Mouse (Mus musculus) urinary bladder, postnatal 4 days (tissue): ENCODE measurements around the gene Ift88.

ENCODE experiments used
- DNase-seq, 2 experiments: peaks; one replicate each; pipeline ENCODE4 v3.0.0; 2021 to 2022; ENCODE audit warnings: low spot score in 2 of 2

Ift88 gene

DNA sequence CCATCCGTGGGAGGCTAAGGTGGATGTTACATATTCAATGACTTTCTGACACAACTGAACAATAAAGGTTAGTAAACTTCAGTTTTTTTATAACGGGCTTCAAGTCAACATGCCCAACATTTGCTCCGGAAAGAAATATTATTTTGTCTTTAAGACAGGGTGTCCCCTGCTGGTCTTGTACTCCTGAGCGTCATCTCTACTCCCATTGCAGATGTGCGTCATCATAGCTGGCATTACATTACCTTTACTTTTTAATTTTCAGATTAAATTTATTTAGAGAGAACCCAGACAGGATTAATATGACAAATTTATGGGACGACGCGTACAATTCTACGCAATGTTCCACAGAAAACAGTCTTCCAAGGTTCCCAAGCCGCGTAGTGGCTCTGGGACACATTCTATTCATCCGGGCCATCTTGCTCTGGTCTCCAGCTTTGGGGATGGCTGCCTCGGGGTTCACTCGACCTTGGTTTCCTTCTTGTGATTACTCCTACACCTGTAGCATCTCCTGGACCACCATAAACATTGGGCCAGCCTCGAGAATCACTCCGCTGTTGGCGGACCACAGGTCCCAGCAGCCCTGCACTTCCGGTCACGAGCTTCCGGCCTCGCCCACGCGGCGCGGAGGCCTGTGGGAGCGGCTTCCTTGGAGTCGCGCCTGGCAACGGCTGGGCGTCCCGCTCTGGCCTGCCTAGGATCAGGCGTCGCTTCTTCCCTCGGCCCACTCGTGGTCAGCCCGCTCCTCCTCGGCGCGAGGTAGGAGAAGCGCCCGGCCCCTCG, at the start of gene Ift88:
TSS of gene Ift88 (plus strand) at position 631 of the 780 bp plus-strand sequence.
- DNase-seq: peak; percentile 91

DNA sequence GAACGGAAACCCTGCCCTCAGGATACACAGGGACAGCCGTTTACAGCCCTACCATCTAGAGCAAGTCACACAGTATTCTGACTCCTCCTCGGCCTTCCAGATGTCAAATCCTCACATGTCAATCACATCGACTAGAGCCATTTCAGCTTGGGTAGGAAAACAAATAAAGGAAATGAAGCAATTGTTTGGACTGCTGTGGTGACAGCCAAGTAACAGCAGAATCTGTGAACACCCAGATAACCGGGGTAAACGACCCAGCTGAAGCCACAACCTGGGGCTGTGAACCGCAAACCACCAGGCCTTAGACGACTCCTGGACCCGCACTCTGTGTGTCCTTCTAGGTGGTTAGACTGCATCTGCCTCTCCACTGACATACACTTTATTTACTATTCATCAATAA, 48.7 kb upstream of the Ift88 start:
- no peak for DNase-seq

DNA sequence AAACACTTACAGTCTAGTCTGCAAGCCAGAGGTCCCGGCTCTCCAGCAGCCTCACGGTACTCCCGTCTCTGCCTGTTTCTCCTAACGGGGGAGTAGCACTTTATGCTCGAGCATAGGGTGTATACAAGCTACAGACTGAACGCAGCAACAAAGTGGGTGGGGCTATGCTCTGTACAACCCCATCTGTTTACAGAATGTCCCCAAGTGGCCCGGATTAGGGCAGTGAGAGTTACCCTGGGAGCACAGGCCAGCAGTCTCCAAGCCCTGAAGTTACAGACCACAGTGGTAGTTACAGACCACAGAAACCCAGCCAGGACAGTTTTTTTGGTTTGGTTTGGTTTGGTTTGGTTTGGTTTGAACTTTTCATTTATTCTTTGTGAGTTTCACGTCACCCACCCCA, 47.8 kb upstream of the Ift88 start:
- no peak for DNase-seq

DNA sequence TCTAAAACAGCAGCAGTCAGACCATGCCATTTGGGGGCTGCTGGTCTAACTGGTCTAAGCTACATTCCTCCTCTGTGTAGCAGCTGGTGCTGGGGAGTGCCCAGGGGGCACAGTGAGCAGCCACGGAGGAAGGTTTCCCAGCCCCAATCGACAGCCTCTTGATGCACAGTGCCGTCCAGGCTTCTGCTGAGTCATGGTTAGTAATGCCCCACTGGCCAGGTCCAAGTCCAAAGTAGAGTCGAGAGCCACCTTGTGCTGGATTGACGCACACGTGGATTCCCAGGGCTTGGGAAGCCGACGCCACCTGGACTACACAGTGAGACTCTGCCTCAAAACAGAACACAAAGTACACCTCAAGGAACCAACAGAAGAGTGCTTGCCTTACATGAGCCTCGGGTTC, 46.9 kb upstream of the Ift88 start:
- DNase-seq: no peak

DNA sequence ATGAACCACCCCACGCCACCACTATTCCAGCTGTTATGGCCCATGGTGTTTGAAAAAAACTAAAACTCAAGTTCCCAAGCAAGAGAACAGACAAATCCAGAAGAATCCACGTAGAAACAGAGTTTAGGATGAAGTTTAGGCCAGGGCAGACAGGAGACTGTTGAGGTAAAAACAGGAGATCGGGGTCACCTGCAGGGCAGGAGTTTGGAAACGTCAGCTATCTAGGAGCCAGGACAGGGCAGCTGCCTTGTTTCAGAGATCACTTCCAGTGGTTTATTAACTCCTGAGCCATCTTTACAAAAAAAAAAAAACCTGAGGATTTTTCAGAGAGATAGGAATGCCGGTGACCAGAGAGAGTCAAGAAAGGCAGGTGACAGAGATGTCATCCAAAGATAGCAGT, 46.3 kb upstream of the Ift88 start:
- DNase-seq: no peak

DNA sequence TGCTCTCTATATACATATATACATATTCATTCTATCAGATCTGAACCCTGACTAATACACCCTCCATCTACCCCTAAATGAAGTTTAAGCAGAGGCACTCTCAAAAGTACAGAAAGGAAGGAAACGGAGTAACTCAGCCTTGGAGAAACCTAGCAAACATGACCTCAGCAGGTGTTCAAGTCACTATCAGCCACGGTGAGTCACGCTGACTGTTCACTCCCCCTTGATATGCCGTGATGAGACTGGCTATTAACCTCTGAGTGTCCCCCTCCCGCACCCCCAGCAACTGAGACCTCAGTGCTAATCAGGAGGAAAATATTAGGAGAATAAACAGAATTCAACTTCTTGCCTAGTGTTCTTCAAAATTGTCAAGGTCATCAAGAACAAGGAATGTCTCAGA, 38.2 kb upstream of the Ift88 start:
- no peak for DNase-seq

DNA sequence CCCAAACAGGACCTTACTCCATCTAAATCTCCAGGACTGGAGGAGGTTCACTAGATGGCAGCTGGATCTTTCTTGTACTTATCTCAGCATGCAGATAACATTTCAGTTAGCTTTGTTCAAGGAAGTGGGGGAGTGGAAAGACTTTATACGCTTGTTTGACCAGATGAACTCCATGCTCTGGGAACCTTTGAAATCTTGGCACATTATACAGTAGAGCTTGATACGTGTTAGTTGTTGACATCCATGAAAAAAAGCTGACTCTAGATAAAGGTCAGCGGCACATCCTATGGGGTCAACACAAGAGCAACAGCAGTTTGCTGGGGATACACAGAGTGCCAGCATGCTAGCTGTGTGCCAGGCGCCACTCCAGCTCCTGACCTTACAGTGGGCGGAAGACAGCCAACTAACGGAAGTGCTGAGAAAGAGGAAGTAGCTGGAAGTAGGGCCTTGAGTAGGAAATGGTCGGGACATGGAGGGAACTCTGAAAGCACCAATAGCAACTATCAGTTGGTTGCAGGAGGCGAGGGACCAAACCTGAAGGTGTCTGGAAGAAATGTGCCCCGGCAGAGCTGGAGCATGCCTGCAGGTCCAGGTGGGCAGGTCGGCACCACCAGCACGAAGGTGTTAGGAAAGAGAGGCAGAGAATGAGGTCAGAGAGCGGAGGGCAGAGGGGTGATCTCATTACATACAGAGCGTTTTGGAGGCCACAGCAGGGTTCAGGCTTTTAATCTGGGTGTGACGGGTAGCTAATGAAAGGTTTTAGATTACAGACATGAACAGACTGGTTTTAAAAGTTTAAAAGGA, 36.9 kb upstream of the Ift88 start:
- DNase-seq: no peak

DNA sequence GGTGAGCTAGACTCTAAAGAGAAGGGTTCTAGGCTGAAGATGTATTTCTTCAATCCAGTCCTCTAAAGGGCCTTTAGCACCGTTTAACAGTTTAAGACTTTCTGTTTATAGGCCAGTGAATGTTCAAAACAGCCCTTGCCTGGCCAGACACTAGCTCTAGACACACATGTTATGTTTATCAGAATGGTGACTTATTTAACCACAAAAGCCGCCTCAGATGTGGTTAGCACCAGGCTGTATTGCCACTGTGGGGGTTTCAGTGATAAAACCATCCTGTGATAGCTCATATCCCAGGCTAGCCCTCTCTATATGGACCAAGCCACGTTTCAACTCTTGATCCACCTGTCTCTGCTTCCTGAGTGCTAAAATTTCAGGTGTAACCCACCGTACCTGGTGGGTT, 32.2 kb upstream of the Ift88 start:
- DNase-seq: no peak

DNA sequence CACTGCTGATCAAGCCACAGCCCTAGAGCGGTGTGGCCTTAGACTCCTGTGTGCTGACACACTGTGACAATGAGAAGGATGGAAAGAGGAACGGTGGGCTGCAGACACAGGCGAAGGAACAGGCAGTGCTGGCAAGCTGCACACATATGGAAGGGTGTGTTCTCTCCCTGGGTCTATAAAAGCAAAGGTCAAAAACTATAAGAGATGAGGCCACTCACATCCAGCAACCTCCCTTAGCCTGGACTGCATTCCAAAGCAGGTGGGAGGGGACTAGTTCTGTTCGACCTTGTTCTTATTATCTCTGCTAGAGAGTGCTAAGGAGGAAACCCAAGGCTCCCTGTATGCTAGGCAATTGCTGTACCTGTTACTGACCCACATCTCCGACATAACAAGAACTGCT, 31.6 kb upstream of the Ift88 start:
- DNase-seq: no peak

DNA sequence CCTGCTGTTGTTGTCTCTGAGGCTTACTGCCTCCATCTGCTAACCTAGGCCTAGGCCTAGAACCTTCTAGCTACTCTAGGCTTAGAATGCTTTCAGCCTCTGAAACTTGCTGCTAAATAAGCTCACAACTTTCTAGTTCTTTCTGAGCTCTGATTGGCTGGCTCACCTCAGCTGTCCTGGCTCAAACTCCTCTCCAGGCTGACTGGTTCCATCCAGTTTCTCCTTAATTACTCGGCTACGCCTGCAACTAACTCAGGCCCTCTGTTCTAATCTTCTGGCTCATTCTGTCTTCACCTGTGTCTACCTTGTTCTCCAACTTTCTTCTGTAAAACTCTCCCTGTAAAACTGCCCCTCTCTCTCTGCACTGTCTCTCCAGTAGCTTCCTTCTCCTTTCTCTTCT, 28.4 kb upstream of the Ift88 start:
- no peak for DNase-seq

DNA sequence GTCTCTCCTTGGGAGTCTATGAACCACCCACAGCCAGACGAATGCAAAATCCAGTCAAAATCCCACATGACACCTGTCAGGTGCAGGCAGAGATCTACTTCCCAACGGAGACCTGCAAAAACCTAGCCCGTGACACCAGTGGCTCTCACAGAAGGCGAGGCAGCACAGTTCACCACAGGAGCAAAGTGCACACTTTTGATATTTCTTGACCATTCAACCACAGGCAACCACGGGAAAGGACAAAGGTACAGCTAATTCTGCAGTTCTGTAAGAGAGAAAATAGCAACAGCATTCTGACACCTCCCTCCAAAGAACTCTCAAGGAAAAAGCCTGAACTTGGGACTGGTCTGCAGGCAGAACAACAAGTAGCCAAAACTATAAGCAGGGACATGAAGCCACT, 26.6 kb upstream of the Ift88 start:
- DNase-seq: no peak

DNA sequence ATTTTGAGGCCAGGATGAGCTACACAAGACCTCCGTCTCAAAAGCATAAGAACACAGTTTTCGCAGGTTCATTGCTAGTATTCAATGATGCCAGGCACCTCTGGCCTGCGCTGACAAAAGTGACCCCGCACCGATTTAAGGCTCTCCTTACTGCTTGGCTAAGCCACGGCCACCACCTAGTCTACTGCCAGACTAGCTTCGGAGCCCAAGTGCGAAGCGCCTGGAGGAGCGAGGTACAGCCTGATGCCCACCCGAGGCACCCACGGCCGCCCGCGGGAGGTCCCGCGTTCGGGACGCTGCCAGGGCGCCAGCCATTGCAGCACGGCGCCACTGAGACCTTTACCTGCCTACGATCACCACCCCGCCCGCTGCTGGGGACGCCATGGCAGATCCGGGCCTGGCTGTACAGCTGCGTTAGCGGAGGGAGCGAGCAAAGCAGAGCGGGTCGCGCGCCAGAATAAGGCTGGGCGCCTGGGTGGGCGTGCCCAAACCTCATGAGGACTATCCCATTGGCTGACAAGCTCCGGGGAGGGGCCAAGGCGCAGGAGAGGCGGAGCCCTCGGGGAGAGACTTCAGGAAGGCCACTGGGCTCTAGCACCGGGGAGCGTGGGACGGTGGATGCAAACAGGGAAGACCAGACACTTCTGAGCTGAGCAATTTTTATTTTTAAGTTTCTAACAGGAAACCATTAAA, 25.7 kb upstream of the Ift88 start, which contains the start of gene Cryl1:
TSS of gene Cryl1 (minus strand) at position 465 of the 693 bp plus-strand sequence.
- peak; percentile 95 to 97 for DNase-seq

DNA sequence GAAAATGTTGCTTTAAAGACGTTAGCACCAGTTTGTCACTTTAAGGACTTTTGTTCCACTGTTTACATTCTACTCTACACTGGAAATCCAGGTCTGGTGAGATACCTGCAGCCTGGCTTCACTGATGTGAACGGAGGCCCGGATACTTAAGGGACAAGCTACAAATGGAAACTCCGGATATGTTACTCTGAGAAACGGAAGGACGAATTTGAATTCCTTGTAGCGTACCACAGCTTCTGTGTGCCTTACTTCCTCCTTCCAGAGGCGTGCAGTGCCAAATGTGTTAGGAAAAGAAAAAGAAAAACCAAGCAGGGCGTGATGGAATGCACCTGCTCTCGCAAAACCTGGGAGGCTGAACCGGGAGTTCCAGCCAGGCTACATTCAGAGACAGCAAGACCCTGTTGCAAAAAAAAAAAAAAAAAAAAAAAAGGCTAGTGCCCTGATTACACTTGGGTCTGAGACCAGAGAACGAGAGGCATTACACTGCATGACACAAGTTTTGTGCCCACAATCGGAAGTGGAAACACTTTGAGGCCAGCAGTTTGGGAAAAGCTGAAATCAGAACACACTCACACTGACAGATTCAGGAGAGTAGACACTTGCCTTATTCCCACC, 24.9 kb upstream of the Ift88 start:
- peak in 1 of 2 experiments; percentile 18 for DNase-seq

DNA sequence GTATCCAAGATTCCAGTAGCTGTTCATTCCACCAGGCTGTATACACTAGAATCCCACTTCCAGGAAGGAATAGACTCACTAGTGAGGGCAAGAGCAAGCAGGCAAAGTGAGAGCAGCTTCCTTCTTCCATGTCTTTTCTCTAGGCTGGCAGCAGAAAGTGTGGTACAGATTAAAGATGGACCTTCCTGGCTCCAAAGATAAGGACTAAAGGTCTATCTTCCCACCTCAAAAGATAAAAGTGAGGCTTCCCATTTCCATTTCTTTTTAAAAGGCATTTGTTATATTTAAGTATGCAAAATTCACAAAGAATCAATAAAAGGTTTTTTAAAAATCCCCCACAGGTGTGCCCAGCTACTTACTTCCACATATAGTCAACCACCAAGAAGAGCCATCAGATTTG, 21.0 kb upstream of the Ift88 start:
- no peak for DNase-seq

DNA sequence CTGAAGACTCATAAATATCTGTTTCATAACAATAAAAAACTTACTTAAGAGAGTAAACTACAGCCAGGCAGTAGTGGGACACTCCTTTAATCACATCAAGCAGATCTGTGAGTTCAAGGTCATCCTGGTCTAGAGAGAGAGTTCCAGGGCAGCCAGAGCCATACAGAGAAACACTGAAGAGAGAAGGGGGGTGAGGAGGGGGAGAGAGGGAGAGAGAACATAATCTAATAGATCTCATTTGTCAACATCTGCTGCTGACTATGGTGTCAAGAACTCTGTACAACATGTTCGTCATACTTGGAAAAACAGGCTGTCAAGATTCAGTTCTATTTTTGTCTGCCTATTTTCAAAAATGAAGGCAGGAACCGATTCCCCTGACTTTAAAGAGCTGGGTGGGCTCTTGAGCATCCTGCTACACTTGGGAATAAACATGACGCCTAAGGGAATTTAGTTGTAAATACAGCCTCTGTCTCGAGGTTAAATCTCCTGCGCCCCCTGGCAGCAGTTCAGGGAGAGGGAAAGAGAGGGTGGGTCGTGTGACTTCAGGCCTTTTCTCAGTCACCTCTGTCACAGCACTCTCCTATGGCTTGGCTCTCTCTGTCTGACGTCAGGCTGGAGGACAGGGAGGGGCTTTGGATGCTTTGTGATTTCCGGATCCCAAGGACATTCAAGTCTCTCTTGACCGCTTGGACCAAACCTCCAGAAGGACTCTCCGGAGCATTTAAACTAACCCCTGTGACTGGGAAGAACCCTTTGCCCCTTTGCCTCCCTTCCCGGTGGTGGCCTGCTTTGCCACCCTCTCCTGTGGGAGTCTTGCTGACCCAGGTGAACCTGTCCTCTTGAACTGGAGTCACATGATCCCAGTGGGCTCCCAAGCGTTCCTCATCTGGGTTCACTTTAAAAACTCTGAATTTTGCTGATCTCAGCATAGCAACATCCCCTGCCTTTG, 16.5 kb upstream of the Ift88 start:
- DNase-seq: peak in 1 of 2 experiments; percentile 20

DNA sequence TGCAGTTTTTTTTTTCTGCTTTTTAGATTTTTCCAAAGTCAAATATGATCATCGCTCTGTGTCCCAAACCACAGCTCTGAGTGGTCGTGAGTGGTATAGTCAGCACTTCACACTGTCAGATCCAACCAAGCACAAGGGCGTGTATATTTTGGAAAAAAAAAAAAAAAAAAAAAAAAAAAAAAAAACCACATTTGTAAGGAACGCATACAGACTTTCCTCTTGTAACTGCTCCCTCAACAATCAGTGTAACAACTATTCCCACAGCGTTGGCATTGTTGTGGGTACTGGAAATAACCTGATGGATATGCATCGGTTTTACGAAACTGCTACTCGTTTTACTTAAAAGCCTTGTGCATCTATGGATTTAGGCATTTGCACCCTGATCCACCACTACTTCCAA, 15.8 kb upstream of the Ift88 start:
- DNase-seq: no peak

DNA sequence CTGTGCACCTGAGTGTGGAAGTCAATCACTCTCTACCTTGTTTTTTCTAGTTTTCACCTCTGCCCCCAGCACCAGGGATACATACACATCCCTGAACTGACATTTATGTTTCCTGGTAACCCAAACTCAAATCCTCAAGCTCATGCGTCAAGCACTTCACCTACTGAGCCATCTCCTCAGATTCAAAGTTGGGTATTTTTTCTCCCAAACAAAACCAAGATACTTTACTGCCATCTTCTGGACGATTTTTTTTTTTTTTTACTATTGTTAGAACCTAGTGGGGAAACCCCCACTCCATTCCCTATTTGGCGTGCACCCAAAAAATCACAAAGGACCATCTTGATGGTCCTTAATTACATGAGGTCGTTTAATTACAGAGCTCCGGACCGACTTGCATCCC, 14.8 kb upstream of the Ift88 start:
- DNase-seq: no peak

DNA sequence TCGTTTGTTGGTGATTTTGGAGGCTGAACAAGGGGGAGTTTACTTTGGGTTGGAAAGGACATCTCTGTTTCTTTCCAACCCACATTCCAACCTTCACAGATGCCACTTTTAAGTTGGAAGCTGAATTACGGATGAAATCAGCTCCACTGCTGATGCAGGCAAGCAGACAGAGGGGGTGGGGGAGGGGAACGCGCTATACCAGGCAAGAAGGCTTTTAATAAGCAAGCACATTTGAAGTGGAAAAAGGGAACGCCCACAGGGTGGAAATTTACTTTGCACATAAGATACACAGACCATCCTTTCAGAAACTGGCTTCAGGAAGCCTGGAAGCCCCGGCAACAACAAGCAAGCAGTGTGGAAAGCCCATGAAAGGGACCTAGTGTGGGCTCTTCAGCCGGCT, 11.7 kb upstream of the Ift88 start:
- no peak for DNase-seq

DNA sequence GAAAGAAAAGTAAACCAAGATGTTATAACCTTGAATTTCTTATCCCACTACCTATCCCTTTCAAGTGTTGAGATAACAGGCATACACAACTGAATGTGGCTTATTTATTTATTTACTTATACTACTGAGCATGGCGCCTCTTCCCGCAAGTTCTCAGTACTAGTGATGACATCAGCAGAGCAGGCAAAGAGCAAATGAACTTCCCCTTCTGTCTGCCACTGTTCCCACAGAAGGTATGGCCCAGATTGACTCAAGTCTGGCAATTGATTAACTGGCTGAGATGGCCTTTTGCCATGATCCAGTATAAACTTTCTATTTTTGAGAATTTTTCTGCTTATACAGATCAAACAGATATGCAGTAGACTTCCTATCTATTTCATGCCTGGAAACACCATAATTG, 6.7 kb upstream of the Ift88 start:
- DNase-seq: no peak

DNA sequence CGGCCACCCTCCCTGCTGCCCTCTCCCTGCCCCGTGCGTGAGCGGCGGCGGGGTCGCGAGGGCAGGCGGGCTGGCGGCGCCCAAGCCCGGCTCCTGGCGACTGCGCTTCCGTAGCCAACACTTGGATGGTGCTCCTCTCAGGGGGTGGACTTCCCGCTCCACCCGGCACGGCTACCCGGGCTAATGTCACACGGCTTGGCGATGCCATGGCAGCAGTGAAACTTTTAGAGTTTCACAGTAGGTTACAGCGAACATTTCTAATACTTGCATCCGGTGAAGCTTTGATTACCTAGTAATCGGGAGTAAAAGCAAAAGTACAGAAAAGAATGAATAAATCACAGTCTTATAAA, 325 bp downstream of the Ift88 start:
- no peak for DNase-seq

DNA sequence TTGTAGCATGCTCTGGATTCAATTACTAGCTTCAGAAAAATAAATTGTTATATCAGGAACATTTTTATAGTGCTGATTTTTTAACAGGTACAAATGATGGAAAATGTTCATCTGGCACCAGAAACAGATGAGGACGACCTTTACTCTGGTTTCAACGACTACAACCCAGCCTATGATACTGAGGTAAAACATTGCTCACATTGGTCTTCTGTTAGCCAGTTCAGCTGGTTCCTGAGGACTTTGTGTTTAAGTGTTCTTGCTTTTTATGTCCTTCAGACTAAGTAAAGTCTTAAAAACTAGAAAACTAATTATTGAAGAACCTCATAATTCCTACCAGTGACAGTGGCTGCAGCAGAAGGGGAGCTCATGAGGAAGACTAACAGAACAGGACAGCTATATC, 6.6 kb downstream of the Ift88 start:
- no peak for DNase-seq
